Mouse (Mus musculus) ES-E14 (cell line): ENCODE measurements around the gene Arl2. TPM values are rescaled to one million over a fixed set of nuclear protein-coding genes. Genes with fewer than 3 reads are reported as not detected.
A peak's percentile ranks its signal among the peaks of the same experiment; 100 is the strongest.

Source experiments
- DNase-seq: peaks from one replicate; pipeline ENCODE4 v3.0.0-alpha.2; 2013; ENCODE audit warnings: low read depth, low spot score
- H3K27ac ChIP-seq: 2 replicates; pipeline ENCODE4 v1.5.1; 2012; ENCODE audit warnings: low read depth, mild to moderate bottlenecking, low read length, moderate library complexity, mixed read lengths; ENCODE audit not compliant: poor library complexity, insufficient read depth, severe bottlenecking
- H3K36me3 ChIP-seq: 2 replicates; pipeline ENCODE4 v1.6.1; 2012; ENCODE audit warnings: mild to moderate bottlenecking, low read length, moderate library complexity, mixed read lengths; ENCODE audit not compliant: control insufficient read depth, poor library complexity, insufficient read depth, severe bottlenecking
- H3K4me1 ChIP-seq, 2 experiments: fragments of 150-350 bp in 1 of 2; sonication (generic) in 1 of 2; 2 replicates each; pipeline ENCODE4 v1.6.1; 2012; ENCODE audit warnings: low read length in 2 of 2, mild to moderate bottlenecking in 1 of 2, mixed read lengths in 1 of 2; ENCODE audit not compliant: control insufficient read depth in 2 of 2, insufficient read depth in 2 of 2, poor library complexity in 1 of 2
- H3K4me3 ChIP-seq, 2 experiments: fragments of 150-350 bp in 1 of 2; sonication (generic) in 1 of 2; 2 replicates each; pipeline ENCODE4 v1.5.1; 2012; ENCODE audit warnings: low read length in 2 of 2, low read depth in 1 of 2, mild to moderate bottlenecking in 1 of 2, mixed read lengths in 1 of 2; ENCODE audit not compliant: insufficient read depth in 1 of 2, poor library complexity in 1 of 2, severe bottlenecking in 1 of 2
- H3K9ac ChIP-seq: 2 replicates; pipeline ENCODE4 v1.6.1; 2012; ENCODE audit warnings: low read depth, mild to moderate bottlenecking, low read length, mixed read lengths; ENCODE audit not compliant: poor library complexity, insufficient read depth, severe bottlenecking
- H3K9me3 ChIP-seq: fragments of 150-350 bp; sonication (generic); 2 replicates; pipeline ENCODE4 v1.6.1; 2012; ENCODE audit warnings: low read depth, mild to moderate bottlenecking, low read length; ENCODE audit not compliant: control insufficient read depth, insufficient read depth
- CHD2 ChIP-seq: IDR thresholded peaks from 2 replicates; pipeline ENCODE4 v1.6.1; 2014; ENCODE audit warnings: mild to moderate bottlenecking, low read depth, low read length, inconsistent platforms
- HCFC1 ChIP-seq: IDR thresholded peaks from 2 replicates; pipeline ENCODE4 v1.6.1; 2012; ENCODE audit warnings: low read length, inconsistent platforms, borderline replicate concordance; ENCODE audit not compliant: insufficient read depth
- MAFK ChIP-seq: IDR thresholded peaks from 2 replicates; pipeline ENCODE4 v1.6.1; 2014; ENCODE audit warnings: mild to moderate bottlenecking, low read depth, low read length, inconsistent platforms; ENCODE audit not compliant: insufficient read depth
- ZC3H11A ChIP-seq: IDR thresholded peaks from 2 replicates; pipeline ENCODE4 v1.6.1; 2012; ENCODE audit warnings: low read depth, mild to moderate bottlenecking, inconsistent platforms, low read length, borderline replicate concordance
- ZNF384 ChIP-seq: IDR thresholded peaks from 2 replicates; pipeline ENCODE4 v1.6.1; 2012; ENCODE audit warnings: low read depth, low read length, inconsistent platforms
- in situ Hi-C, 2 experiments: fragments of 600-800 bp; cut with MboI; formaldehyde crosslinking; loops; one replicate each; pipeline ENCODE4 v1.15.1; 2025; ENCODE audit warnings: low sequenced_read_pairs in 2 of 2, inconsistent platforms in 1 of 2; ENCODE audit not compliant: unreplicated experiment in 2 of 2
- total RNA-seq: library from RNA; depleted of rRNA; stranded (reverse); fragments of 300-350 nt; gene quantifications from 2 replicates; pipeline ENCODE4 v1.2.3, GENCODE M21; 2012

Arl2 gene
- total RNA-seq, 1 experiment, result 43.8 TPM

DNA sequence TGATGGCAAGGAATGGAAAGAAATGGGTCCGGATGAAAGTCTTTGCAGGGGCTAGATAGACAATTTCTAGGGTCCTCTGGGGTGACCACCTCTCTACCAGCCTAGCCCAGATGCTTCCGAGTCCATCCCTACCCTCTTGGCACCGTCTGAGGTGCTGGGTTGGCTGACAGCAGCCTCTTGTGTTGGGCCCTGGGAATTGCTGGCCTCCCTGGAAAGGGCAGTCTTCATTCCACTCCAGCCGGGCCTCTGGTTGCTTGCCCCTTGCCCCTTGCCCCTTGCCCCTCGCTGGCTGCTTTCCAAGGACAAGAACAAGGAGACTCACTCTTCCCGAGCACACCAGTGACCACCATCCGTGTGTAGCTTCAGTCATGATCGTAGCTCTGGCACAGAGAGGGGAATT lies 15.0 kb upstream of the Arl2 start:
- no peak overlapping the region for H3K9ac ChIP-seq
- no peak for DNase-seq
- in situ Hi-C loops, result no loop called here

DNA sequence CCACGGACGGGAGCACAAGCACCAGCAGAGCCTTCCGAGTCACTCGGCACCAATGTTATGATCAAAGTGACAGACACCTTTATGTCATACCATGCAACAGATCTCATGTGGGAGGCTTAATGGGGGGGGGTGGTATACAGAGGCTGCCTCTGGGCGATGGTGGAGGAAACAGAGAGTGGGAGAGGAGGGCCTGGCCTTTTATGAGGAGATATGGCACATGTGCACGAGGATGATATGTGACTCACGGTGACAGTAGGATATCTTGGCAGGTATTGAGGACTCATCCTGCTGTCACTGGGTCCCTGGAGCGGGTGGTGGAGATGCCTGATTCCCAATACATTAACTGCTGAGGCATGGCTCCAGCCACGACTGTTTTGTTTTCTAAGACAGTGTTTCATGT lies 13.8 kb upstream of the Arl2 start:
- Histone ChIP-seq H3K27ac (no peak overlapping the region), H3K9me3 (no peaks in the 10 kb centered on the region), H3K4me1 (no peaks in the 10 kb centered on the region), H3K9ac (no peak overlapping the region), H3K36me3 (no peaks in the 10 kb centered on the region), H3K4me3 (no peak overlapping the region)
- in situ Hi-C loops, result no loop called here
- no peak for DNase-seq
- TF ChIP-seq HCFC1, result no peak
- TF ChIP-seq CHD2, result no peak
- TF ChIP-seq MAFK, result no peak
- TF ChIP-seq ZNF384, result no peak
- TF ChIP-seq ZC3H11A, result no peak

More for the DNA sequence above, 15.0 kb upstream of the Arl2 start:
- Histone ChIP-seq H3K27ac (no peak overlapping the region), H3K36me3 (no peaks in the 10 kb centered on the region), H3K9me3 (no peaks in the 10 kb centered on the region), H3K4me3 (no peak overlapping the region), H3K4me1 (no peaks in the 10 kb centered on the region)
- no peak for TF ChIP-seq MAFK
- no peak for TF ChIP-seq ZC3H11A
- no peak for TF ChIP-seq CHD2
- no peak for TF ChIP-seq HCFC1
- TF ChIP-seq ZNF384, result no peak

- Histone ChIP-seq H3K9me3 (no peaks in the 10 kb centered on the region), H3K27ac (no peak overlapping the region), H3K4me3 (no peak overlapping the region), H3K36me3 (no peaks in the 10 kb centered on the region), H3K9ac (no peak overlapping the region), H3K4me1 (peaks cover 0 to 2% of the 10 kb centered on the region in 2 experiments; a peak in 1 of 4 replicates)
- in situ Hi-C loops, result no loop called here
- no peak for DNase-seq
- TF ChIP-seq ZNF384 (no peak), MAFK (no peak), HCFC1 (no peak), CHD2 (no peak), ZC3H11A (no peak)
Observed at GRCm38 (mm10) chr19:6144842-6145241, 3.5 kb upstream of the Arl2 start.

DNA sequence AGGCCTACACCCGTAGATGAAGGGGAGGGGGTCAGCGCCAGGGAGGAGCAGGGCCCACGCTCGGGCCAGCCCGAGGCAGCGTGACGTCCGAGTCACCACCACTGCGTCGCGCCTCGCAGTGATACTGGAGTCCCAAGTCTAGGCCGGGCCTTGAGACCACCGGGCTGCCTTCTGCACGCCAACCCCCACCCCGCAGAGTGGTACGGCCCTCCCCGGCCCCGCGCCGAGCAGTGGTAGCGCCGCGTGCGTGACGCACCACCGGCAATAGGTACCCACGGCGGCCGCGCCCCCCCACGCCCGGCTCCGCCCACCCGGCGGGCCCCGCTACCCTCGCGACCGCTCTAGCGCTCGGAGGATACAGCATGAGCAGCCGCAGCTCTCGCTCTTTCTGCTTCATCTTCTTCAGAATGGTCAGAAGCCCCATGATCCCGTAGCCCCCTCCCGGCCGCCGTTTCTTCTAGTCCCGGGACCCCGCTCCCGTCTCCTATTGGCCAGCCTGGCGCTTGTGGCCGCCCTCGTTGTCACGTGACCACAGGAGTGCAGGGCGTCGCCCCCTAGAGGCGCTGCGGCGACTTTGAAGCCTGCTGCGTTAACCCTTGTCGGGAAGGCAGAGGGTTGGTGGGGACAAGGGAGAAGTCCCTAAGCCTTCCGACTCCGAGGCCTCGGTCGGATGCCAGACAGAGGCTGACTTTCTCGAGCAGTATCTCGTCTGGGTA lies 512 bp downstream of the Arl2 start, which contains the start of gene Batf2:
Gene Batf2 (plus strand): TSS at position 306 of the 716 bp plus-strand sequence.
- TF ChIP-seq ZC3H11A (no peak), MAFK (0 out of 2 replicates have a peak, but pooled peaks have one; percentile 28), HCFC1 (peak; percentile 62; the same call in 1 of the 2 replicates), CHD2 (no peak), ZNF384 (no peak)
- H3K4me3 ChIP-seq, result peak within 1 kb of the TSS; percentile 81 to 83
- peaks cover 9% of the 10 kb centered on the region; the same call in 1 of the 2 replicates for H3K36me3 ChIP-seq
- peak; percentile 91 for DNase-seq
- H3K27ac ChIP-seq, result peak within 1 kb of the TSS; percentile 95
- H3K4me1 ChIP-seq, result peaks cover 0 to 4% of the 10 kb centered on the region in 2 experiments; a peak in 1 of 4 replicates
- H3K9me3 ChIP-seq, result no peaks in the 10 kb centered on the region
- in situ Hi-C loops, result no loop called here
- H3K9ac ChIP-seq, result peak within 1 kb of the TSS; percentile 93
